Mouse (Mus musculus) hindbrain, postnatal 0 days (tissue): Measurements from ENCODE around the gene Cog8. TPM values are rescaled to one million over a fixed set of nuclear protein-coding genes. Genes with fewer than 3 reads are reported as not detected.
"Not testable (repeated sequence)": the region's sequence is repeated elsewhere in the genome, so short reads cannot be mapped to it uniquely, and the experiment has no call there.

Source experiments
- ATAC-seq: fragments of 200-750 bp; cut with Nextera tagmentation; 2 replicates; pipeline ENCODE4 v1.8.0; 2017; ENCODE audit warnings: mild to moderate bottlenecking, moderate TSS enrichment, moderate library complexity
- DNase-seq: peaks from one replicate; pipeline ENCODE4 v3.0.0-alpha.2; 2015; ENCODE audit warnings: low spot score
- H3K27ac ChIP-seq: fragments of 300-500 bp; sonication (generic); 2 replicates; pipeline ENCODE4 v1.5.1; 2014; ENCODE audit warnings: mild to moderate bottlenecking
- H3K27me3 ChIP-seq: fragments of 300-500 bp; sonication (generic); 2 replicates; pipeline ENCODE4 v1.6.1; 2014; ENCODE audit warnings: low read length, mixed read lengths; ENCODE audit not compliant: insufficient read depth
- H3K36me3 ChIP-seq: fragments of 300-500 bp; sonication (generic); 2 replicates; pipeline ENCODE4 v1.6.1; 2014; ENCODE audit warnings: low read length, mixed read lengths; ENCODE audit not compliant: insufficient read depth
- H3K4me1 ChIP-seq: fragments of 300-500 bp; sonication (generic); 2 replicates; pipeline ENCODE4 v1.6.1; 2014; ENCODE audit warnings: antibody characterized with exemption, low read length, mixed read lengths; ENCODE audit not compliant: insufficient read depth
- H3K4me2 ChIP-seq: fragments of 300-500 bp; sonication (generic); 2 replicates; pipeline ENCODE4 v1.6.1; 2014; ENCODE audit warnings: low read depth, mild to moderate bottlenecking, low read length, moderate library complexity, mixed read lengths
- H3K4me3 ChIP-seq: fragments of 300-500 bp; sonication (generic); 2 replicates; pipeline ENCODE4 v1.5.1; 2014; ENCODE audit warnings: low read length
- H3K9ac ChIP-seq: fragments of 300-500 bp; sonication (generic); replicated peaks from 2 replicates; pipeline ENCODE4 v1.6.1; 2014; ENCODE audit warnings: mild to moderate bottlenecking, low read length, moderate library complexity, mixed read lengths
- H3K9me3 ChIP-seq: fragments of 300-500 bp; sonication (generic); 2 replicates; pipeline ENCODE4 v1.6.1; 2016; ENCODE audit warnings: low read length, mixed read lengths
- CTCF ChIP-seq: IDR thresholded peaks from 2 replicates; pipeline ENCODE4 v1.5.1; 2016; ENCODE audit warnings: antibody characterized with exemption, control low read depth, low read depth
- WGBS: fragments of 180-500 bp; shearing (Covaris S2); extraction: QIAGEN DNeasy Blood & Tissue Kit; methylation state at CpG from one replicate; pipeline ENCODE4 v1.1.7; 2014; 5-methylcytosine and 5-hydroxymethylcytosine counted together
- microRNA-seq, 2 experiments: library from miRNA; unstranded; fragments of <30 nt; microRNA quantifications; one replicate each; pipeline ENCODE4; 2016
- polyA plus RNA-seq: library from polyadenylated mRNA; unstranded; fragments of >200 nt; fragmentation: Nextera tagmentation; extraction: Ambion mirVana; gene quantifications from 2 replicates; pipeline ENCODE4 v1.2.1, GENCODE M21; 2015
- total RNA-seq: library from RNA; depleted of rRNA; stranded (reverse); fragments of >200 nt; gene quantifications from 2 replicates; pipeline ENCODE4 v1.2.3, GENCODE M21; 2014; rRNA removed

The Cog8 gene
- total and polyA plus RNA-seq, 2 experiments from 2014 or later: 33.0 to 48.8 TPM

- H3K4me2 ChIP-seq: no peak overlapping the region
- H3K4me3 ChIP-seq: no peak overlapping the region
- TF ChIP-seq CTCF: peak; percentile 100
- H3K27ac ChIP-seq: no peak overlapping the region
- H3K4me1 ChIP-seq: no peaks in the 10 kb centered on the region
- no peak overlapping the region for H3K9ac ChIP-seq
- DNase-seq (peak; percentile 93), ATAC-seq (peak; percentile 87)
- no peaks in the 10 kb centered on the region for H3K36me3 ChIP-seq
- H3K27me3 ChIP-seq: no peaks in the 10 kb centered on the region
- H3K9me3 ChIP-seq: no peaks in the 10 kb centered on the region
- 34% methylated on average over 5 of the region's 5 CpGs for WGBS
Observed at GRCm38 (mm10) chr8:107002532-107002931, 54.0 kb downstream of the Cog8 start.

- 82% methylated on average over 1 of the region's 1 CpGs for WGBS
- H3K27me3 ChIP-seq: no peaks in the 10 kb centered on the region
- no peak overlapping the region for H3K9ac ChIP-seq
- H3K36me3 ChIP-seq: no peaks in the 10 kb centered on the region
- H3K4me2 ChIP-seq: no peak overlapping the region
- no peak for ATAC-seq
- DNase-seq: no peak
- H3K27ac ChIP-seq: no peak overlapping the region
- TF ChIP-seq CTCF: no peak
- no peaks in the 10 kb centered on the region for H3K4me1 ChIP-seq
- H3K4me3 ChIP-seq: no peak overlapping the region
- H3K9me3 ChIP-seq: no peaks in the 10 kb centered on the region
Observed at GRCm38 (mm10) chr8:106999068-106999467, 57.4 kb downstream of the Cog8 start.

- TF ChIP-seq CTCF: no peak
- no peak overlapping the region for H3K9ac ChIP-seq
- ATAC-seq (no peak), DNase-seq (no peak)
- no peaks in the 10 kb centered on the region for H3K27me3 ChIP-seq
- H3K9me3 ChIP-seq: no peaks in the 10 kb centered on the region
- H3K27ac ChIP-seq: no peak overlapping the region
- no peaks in the 10 kb centered on the region for H3K4me1 ChIP-seq
- WGBS: 86% methylated on average over 4 of the region's 4 CpGs
- no peaks in the 10 kb centered on the region for H3K36me3 ChIP-seq
- H3K4me2 ChIP-seq: no peak overlapping the region
- H3K4me3 ChIP-seq: no peak overlapping the region
Observed at GRCm38 (mm10) chr8:106997416-106997815, 59.1 kb downstream of the Cog8 start.

- H3K4me2 ChIP-seq, DNase-seq: not testable (repeated sequence)
- 84% methylated on average over 4 of the region's 4 CpGs for WGBS
Observed at GRCm38 (mm10) chr8:106996339-106996738, 60.1 kb downstream of the Cog8 start.

More at GRCm38 (mm10) chr8:106996339-106996738, 60.1 kb downstream of the Cog8 start:
- H3K4me1 ChIP-seq, H3K4me3 ChIP-seq, H3K27ac ChIP-seq, ATAC-seq, H3K9ac ChIP-seq, H3K9me3 ChIP-seq, H3K27me3 ChIP-seq, H3K36me3 ChIP-seq: not testable (repeated sequence)

Small RNA genes lying within 50 kb of the gene (microRNA-seq; reads per million reads assigned to microRNA genes)
- 3.3 to 3.6 reads per million in 2 experiments for gene Mir7075

Other genes with a start within 250 kb of the Cog8 start
- gene Has3, start 186.4 kb downstream of the Cog8 start, total RNA-seq: 20.0 and 21.0 TPM in 2 replicates
- gene Has3, start 186.4 kb downstream of the Cog8 start, polyA plus RNA-seq: 0.63 and 1.2 TPM in 2 replicates
- gene Utp4, start 163.1 kb downstream of the Cog8 start, total RNA-seq: 21.1 and 25.5 TPM in 2 replicates
- 28.7 and 29.5 TPM in 2 replicates for gene Utp4, start 163.1 kb downstream of the Cog8 start, polyA plus RNA-seq
- gene Sntb2, start 120.9 kb downstream of the Cog8 start, total RNA-seq: 7.3 and 8.7 TPM in 2 replicates
- gene Sntb2, start 120.9 kb downstream of the Cog8 start, polyA plus RNA-seq: 4.6 and 6.0 TPM in 2 replicates
- 81.6 and 92.3 TPM in 2 replicates for gene Vps4a, start 25.5 kb downstream of the Cog8 start, total RNA-seq
- gene Vps4a, start 25.5 kb downstream of the Cog8 start, polyA plus RNA-seq: 153 and 155 TPM in 2 replicates
- 57.7 and 68.8 TPM in 2 replicates for gene Pdf, start 8.1 kb downstream of the Cog8 start, total RNA-seq
- gene Pdf, start 8.1 kb downstream of the Cog8 start, polyA plus RNA-seq: 30.5 and 36.9 TPM in 2 replicates
- 16.1 and 20.7 TPM in 2 replicates for gene Nip7, start 188 bp upstream of the Cog8 start, total RNA-seq
- gene Nip7, start 188 bp upstream of the Cog8 start, polyA plus RNA-seq: 58.1 and 59.5 TPM in 2 replicates
- gene Tmed6, start 9.0 kb upstream of the Cog8 start, total RNA-seq: not detected in 2 replicates
- gene Tmed6, start 9.0 kb upstream of the Cog8 start, polyA plus RNA-seq: not detected in 2 replicates
- 15.5 TPM in 2 replicates for gene Terf2, start 39.9 kb upstream of the Cog8 start, total RNA-seq
- 22.9 and 23.2 TPM in 2 replicates for gene Terf2, start 39.9 kb upstream of the Cog8 start, polyA plus RNA-seq
- gene Cyb5b, start 94.0 kb upstream of the Cog8 start, total RNA-seq: 89.5 and 95.2 TPM in 2 replicates
- 81.6 and 82.9 TPM in 2 replicates for gene Cyb5b, start 94.0 kb upstream of the Cog8 start, polyA plus RNA-seq
- 22.8 and 23.5 TPM in 2 replicates for gene Nfat5, start 236.8 kb upstream of the Cog8 start, total RNA-seq
- 6.9 and 7.0 TPM in 2 replicates for gene Nfat5, start 236.8 kb upstream of the Cog8 start, polyA plus RNA-seq